Mouse (Mus musculus) spleen, embryonic (tissue): ENCODE measurements around the gene Tnnt3.

Experiments used
- CTCF ChIA-PET: fragments of 350-600 bp; sonication (Branson Sonifier 250); formaldehyde crosslinking; loops from one replicate; lab custom pipeline; 2022; lab: Charles Lee

The Tnnt3 gene

DNA sequence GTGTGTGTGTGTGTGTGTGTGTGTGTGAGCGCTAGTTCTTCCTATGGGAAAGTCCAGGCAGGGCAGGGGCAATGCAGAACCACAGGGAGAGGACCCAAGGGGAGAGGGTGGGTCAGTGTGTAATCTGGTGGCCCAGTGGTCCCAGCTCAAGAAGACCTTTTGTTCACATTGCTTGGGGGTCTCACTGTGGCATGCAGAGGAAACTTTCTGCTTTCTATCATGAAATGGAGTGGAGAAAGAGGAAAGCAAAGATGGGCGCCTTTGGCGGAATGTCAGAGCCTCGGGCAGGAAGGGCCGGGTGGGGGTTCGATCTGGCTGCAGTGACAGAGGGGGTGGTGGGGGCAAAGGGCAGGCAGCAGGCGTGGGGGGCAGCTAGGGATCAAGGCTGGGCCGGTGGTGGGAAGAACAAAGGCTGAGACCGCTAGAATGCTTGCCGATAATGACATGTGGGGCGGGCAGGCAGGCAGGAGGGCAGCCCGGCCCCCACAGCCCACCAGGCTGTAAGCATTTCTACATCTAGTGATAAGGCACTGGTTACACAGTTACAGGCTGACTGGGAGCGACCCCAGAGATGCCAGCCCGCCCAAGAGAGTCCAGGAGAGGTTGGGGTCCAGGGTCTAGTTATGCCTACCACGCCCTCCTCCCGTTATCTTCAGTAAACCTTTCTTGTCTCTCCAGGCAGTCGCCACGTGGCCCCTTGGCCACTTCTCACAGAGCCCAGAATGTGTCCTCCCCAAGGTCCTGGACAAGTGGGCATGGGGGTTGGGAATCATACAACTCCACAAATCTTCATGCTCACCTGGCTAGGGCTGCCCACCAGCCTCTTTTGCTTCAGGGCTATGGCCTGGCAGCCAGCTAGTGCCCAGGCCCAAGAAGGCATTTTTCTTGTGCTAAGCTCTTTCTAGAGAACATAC is 62.6 kb downstream of the Tnnt3 start:
- CTCF ChIA-PET: no interaction called here

DNA sequence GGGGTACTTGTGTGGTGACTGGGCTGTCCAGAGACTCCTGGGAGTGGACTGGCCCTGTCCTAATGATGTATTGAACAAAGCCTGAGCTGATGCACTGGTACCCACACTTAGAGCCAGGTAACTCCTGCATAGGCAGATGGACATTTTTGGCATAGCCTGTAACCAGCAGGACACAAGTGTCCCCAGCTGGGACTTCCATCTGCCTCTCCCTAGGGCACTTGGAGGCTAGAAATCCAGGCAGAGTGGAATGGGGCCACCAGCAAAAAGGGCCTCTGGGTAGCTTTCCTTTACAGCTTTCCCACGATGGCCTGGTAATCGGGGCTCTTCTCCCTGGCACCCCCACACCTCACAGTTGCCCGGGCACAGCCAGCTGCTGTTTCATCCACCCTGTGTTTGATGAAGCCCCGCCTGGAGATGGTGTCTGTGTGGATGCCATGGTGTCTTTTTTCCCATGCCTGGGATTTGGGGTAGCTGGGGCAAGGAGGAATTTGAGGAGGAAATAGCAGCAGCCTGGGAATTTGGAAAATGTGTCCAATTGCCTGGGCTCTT is 63.3 kb downstream of the Tnnt3 start:
- CTCF ChIA-PET: no interaction called here

DNA sequence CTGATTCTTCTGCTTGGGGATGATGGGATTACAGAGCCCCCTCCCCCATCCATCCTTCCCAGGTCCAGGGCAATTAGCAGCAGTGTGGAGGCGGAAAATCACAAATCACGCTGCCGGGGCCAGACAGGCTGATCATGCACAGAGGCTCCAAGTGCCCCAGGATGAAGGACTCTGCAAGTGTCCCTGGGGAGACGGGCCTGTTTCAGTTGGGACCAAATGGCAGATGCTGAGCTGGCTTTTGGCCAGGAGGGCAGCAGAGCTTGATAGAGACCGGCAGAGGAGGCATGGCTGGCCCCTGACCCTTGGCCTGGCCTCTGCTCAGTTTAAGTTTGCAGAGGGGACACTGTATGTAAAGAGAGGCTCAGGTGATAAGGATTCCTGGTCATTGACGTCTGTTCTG is 64.5 kb downstream of the Tnnt3 start:
- CTCF ChIA-PET: no interaction called here

DNA sequence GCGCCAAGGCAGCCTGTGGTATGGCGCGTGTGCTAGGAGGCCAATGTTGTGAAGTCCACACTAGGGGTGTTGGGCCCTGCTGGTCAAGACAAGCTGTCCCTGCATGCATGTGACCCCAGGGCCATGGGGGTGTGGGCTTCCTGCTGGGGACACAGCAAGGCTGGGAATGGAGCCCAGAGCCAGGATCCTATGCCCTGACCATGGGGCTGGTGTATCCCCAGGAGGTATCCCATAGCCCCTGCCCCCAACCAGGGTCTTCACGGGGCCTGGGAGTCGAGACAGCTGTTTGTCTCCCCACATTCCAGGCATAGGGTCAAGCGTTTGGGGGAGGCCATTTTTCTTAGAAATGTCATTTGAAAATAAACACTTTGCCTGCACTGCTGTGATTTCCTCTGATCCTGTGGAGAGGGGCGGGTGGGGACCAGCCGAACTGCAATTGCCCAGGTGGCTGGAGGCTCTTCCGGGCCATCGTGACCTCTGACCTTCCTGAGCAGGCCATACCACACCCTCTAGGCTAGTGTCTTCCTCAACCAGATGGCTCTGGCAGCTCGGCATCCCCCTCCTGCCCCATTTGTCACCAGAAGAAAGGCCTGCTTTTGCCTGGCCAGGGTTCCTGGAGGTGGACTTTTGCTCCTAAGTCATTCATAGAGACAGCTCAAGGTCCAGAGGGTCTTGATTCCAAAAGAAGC is 66.5 kb downstream of the Tnnt3 start:
- CTCF ChIA-PET: interaction anchor here (0.6 kb wide), 1 partner anchor 27 kb away, joined by 3 read pairs; no protein-coding TSS in a partner anchor
